Mouse (Mus musculus) CD4-positive, CD25-positive, alpha-beta regulatory T cell, adult 2 months (primary cell): Measurements from ENCODE around the gene Gfer.

Source experiments
- DNase-seq: peaks from one replicate; pipeline ENCODE4 v3.0.0-alpha.2; 2012; ENCODE audit warnings: low read depth, low spot score

Gfer gene

DNA sequence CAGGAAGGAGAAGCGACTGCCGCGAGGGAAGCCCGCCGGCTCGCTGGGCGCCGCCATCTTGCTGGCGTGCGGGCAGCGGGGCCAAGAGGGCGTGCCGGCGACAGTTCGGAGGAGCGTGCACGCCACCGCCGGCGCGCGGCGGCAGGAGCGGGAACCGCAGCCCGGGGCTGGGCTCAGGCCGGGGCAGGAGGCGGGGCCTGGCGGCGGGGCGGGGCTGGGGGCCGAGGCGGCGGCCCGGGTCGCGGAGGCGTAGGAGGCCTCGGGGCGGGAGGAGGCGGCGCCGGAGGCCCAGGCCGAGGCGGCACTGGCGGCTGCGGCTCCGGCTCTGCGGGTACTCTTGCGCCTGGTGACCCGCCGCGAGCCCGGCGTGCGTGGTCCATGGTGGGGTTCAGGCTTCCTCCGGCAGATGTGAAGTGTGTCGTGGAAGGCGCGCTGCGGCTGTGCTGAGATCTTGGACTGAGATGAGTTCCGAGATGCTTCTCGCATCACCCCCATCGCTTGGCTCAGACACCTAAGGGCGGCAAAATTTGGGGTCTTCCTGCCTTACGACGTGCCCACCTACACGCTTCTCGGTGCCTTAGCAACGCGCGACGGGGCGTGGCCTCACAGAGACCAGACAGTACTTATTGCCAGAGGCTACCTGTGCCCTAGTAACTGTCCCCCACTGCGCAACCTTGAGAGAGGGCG, at the start of gene Gfer, which contains the start of gene Noxo1:
Gene Gfer, minus strand, starts transcription at position 146 of the 687 bp plus-strand sequence.
Gene Noxo1, plus strand, starts transcription at position 224 of the 687 bp plus-strand sequence.
- DNase-seq: peak; percentile 93

DNA sequence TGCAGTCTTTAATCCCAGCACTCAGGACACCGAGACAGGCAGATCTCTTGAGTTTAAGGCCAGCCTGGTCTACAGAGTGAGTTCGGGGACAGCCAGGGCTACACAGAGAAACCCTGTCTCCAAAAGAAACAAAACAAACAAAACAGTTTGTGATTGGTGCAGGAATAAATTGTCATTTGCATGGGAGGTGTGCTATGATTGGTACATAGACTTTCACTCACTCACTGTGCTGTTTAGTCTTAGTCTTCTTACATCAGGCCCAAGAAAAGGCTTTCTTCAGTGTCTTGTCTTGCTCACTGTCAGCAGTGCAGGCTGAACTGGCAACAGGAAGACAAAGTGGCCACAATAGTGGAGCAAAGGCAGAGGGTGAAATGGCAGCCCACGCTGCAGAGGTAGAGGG, 48.4 kb upstream of the Gfer start:
- DNase-seq: no peak

DNA sequence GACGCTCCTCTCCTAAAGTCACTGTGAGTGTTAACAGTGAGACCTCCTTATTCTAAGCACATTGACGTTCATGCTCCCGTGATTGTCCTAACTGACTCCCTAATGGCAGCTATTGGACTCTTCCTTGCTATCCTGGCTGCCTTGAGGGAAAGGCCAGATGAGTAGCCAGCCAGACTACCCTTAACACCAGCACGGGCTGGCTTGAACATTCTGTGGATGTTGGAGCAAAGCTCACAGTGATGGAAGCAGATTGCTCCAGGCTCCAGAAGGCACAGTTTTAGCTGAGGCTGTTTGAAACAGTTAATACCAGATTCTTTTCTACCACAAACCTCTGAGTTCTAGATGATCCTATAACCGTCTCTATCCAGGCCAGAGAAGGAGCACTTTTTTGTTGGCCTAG, 47.9 kb upstream of the Gfer start:
- DNase-seq: no peak

DNA sequence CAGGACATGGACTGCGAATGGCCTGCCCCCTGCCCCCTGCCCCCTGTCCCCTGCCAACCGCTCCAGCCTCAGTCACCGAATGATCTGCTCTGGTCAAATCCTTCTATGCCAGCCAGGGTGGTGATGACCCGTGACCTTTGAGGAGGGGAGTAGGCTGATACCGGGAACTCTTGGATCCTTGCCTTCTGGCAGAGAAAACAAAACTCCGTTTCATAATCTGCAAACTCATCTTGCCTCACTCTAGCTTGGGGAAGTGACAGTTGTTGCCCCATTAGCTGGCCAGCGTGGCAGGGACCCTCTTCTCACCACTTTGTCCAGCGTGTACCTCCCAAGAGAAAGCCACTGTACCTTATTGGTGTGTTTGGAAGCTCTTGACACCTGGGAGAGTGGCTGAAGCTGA, 46.4 kb upstream of the Gfer start:
- no peak for DNase-seq

DNA sequence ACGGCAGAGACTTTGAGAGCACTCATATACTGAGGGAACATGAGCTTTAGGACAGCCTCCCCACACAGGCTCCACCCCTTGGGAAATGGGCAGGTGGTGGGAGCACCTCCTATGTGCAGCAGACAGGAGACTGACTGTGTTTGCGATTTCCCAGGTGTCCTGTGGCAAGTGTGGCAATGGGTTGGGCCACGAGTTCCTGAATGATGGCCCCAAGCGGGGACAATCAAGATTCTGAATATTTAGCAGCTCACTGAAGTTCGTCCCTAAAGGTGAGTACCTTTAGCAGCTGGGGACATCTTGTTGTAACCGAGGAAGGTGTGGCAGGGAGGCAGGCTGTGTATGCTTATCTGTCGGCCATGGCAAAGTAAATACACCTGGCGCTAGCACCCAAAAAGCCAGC, 44.0 kb upstream of the Gfer start:
- DNase-seq: no peak

DNA sequence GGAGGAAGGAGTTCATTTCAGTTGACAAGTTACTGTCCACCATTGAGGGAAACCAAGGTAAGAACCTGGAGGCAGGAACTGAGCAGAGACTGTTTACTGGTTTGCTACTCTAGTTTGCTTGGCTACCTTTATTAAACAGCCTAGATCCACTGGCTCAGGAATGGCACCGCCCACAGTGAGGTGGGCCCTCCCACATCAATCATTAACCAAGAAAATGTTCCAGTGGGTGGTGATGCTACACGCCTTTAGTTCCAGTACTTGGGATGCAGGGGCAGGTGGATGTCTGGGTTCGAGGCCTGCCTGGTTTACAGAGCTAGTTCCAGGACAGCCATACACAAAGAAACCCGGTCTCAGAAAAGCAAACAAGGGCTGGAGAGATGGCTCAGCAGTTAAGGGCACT, 42.3 kb upstream of the Gfer start:
- no peak for DNase-seq

DNA sequence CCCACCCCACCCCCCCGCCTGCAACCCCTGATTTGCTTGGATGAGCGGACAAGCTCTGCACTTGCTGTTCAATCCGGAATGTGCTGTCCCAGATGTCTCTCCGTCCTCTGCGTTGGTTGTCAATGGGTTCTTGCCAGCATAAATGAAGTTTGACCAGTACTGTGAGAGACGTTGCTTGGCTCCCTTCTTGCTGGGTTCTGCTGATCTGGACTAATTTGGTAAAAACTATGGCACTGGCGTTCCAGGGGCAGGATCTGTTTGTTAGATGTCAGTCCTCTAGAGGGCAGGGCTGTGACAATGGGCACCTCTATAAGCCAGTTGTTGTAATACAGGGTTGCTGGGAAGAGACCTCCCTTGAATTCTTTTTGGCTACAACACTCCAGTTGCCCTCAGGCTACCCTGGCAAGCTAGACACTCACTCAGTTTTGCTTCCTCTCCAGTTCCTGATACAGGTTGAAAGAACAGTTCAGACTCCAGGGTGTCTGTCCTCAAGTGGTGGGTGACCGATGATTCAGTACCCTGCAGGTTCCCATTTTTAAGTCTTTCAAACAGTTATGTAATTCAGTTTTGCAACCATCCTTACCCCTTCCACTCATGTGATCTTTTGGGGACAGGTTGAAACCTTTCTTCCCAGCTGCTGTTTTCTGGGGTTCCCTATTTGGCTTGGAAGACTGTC, 41.3 kb upstream of the Gfer start:
- DNase-seq: peak; percentile 35

DNA sequence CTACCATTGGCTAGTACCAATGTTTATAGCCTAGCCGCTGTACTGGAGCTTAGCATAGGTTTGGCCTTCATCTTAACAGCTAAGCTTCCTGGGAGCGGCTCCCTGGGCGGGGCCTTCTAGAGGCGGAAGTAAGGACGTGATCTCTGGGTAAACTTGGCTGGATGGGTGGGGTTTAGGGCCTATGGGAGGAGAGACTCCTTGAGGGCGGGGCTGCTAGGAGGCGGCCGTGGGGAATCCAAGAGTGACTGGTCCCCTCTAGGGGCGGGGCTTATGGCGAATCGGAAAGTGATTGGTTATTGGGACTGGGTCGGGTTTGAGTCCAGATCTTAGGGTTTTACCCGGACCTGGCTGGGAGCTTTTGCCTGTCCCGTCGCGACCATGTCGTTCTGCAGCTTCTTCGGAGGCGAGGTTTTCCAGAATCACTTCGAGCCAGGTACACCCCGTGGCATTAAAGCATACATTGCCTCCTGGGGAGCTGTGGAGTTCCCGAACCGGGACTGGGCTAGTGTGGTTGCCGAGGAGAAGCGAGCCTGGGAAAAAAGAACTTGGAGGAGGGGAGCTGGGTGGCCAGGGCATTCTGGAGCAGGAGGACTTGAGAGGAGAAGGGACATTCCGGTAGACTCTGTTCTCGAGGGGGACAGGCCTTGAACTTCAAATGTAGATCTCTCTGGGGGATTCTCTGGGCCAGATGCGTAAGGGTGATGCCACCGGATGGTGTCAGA, 40.5 kb upstream of the Gfer start, which contains the start of gene Msrb1:
Gene Msrb1, plus strand, starts transcription at position 313 of the 722 bp plus-strand sequence.
- DNase-seq: peak; percentile 96

DNA sequence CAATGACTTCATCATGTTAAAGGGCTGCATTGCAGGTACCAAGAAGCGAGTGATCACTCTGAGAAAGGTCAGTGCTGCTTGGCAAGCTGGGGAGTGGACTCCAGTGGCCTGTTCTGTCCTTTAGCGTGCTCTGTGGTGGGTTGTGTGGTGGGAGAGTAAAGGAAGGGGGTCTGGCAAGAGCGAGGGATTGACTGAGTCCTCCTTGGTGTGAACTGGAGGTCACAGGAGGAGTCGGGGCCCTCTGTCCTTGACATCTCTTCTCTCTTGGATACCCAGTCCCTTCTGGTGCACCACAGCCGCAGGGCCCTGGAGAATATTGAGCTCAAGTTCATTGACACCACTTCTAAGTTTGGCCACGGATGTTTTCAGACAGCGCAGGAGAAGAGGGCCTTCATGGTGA, 39.5 kb upstream of the Gfer start:
- no peak for DNase-seq

DNA sequence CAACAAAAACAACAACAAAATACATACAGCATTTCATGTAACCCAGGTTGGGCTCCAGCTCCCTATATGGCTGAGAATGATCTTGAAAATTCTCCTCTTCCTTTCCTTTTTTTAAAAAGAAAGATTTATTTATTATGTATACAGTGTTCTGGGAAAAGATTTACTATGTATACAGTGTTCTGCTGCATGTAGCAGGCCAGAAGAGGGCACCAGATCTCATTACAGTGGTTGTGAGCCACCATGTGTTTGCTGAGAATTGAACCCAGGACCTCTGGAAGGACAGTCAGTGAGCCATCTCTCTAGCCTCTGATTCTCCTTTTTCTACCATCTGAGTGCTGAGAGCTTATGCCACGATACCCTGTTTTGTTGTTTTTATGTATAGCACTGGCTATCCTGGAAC, 38.6 kb upstream of the Gfer start:
- DNase-seq: no peak

DNA sequence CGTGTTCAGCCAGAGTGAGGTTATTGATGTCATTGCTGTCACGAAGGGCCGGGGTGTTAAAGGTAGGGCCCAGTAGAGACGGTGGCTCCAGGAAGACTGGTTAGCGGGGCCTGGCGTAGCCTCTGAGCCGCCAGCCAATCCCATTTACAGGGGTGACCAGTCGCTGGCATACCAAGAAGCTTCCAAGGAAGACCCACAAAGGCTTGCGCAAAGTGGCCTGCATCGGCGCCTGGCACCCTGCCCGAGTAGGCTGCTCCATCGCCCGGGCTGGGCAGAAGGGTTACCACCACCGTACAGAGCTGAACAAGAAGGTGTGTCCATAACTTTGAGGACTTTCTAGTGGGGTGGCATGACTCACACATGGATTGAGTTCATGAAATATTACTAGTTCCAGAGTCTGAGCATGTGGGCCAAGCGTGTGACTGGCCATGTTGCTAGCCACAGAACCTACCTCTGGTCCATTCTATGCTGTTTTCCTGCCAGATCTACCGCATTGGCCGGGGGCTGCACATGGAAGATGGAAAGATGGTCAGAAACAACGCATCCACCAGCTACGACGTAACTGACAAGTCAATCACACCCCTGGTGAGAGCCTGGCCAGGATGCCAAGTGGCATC, 37.6 kb upstream of the Gfer start:
- no peak for DNase-seq

DNA sequence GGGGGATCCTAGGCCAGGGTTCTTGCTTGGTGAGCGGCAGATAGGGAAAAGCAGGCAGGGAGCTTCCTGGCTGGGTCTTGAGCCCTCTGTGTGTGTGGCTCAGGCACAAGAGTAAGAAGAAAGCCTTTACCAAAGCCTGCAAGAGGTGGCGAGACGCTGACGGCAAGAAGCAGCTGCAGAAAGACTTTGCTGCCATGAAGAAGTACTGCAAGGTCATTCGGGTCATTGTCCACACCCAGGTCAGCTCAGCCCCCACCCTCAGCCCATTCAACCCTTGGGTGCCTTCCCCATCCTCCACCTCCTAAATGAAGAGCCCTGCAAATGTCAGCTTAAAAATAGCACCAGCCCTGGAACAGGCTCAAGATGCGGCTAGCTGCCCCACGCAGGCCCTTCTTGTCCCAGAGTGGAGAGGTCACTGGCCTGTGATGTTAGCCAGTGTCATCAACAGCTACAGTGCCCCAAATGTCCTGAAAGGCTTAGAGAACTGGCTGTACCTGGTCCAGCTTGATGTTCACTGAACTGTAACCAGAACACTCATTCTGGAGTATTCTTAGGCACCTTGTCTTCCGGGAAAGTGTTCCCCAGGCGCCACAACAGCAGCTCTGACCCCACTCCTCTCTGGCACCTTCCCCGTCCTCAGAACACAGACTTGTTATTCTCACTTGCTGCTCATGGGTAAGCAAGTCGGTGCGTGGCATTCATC, 36.4 kb upstream of the Gfer start:
- DNase-seq: no peak

DNA sequence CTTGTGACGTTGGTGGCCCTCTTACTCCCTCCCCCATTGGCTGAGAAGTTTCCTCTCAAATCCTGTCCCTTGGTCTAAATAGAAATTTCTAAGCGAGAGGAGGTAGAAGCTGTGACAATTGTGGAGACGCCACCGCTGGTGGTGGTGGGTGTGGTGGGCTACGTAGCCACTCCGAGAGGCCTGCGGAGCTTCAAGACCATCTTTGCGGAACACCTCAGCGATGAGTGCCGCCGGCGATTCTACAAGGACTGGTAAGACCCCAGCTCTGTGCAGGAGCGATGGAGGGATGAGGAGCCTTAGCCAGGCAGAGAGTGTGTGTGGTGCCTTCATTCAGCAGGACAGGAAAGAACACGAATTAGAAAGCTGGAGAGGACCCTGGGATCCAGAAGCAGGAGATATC, 34.8 kb upstream of the Gfer start:
- DNase-seq: no peak

DNA sequence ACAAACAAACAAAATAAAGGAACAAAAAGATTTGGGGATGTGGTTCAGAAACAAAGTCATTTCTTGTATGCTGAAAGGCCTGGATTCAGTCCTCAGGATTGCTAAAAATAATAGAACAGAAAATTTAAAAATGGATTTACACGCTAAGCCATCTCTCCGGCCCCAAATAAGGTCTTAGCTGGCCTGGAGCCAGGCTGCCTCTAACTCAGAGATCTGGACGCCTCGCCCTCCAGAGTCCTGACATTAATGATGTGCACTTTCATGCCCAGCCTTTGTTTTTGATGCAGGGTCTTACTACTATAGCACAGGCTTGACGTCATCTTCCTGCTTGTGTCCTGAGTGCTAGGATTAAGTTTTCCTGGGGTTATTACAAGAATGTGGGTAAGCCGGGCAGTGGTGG, 33.1 kb upstream of the Gfer start:
- no peak for DNase-seq

DNA sequence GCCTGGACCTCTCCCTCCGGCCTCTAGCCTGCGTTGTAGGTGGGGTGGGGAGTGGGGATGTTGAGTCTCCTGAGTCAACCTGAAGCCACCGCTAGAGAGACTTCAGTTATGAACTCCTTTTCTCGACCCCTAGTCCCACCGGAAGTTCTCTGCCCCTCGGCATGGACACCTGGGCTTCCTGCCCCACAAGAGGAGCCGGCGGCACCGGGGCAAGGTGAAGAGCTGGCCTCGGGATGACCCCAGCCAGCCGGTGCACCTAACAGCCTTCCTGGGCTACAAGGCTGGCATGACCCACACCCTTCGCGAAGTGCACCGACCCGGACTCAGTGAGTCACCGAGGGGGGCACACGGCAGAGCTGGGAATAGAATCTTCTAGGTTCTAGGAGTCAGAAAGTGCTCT, 32.2 kb upstream of the Gfer start:
- no peak for DNase-seq

DNA sequence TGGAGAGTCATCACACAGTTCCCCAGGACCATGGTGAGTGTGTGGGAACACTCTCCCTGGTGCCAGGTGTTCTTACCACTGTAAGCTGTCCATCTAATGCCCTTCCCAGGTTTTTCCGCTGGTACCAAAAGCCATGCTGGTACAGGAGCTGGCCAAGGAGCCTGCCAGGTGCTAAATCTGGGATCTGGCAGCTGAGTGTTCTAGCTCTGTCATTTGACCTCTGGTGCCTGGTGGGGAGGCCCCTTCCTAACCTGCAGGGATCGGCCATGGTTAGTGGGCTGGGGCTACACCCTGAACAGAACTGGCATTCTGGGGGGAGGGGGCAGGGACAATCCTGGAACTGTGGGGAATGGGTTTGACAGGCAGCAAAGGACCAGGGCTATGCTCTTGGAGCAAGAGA, 31.7 kb upstream of the Gfer start, which contains the start of gene Rpl3l:
Gene Rpl3l, plus strand, starts transcription at position 203 of the 400 bp plus-strand sequence.
- no peak for DNase-seq

DNA sequence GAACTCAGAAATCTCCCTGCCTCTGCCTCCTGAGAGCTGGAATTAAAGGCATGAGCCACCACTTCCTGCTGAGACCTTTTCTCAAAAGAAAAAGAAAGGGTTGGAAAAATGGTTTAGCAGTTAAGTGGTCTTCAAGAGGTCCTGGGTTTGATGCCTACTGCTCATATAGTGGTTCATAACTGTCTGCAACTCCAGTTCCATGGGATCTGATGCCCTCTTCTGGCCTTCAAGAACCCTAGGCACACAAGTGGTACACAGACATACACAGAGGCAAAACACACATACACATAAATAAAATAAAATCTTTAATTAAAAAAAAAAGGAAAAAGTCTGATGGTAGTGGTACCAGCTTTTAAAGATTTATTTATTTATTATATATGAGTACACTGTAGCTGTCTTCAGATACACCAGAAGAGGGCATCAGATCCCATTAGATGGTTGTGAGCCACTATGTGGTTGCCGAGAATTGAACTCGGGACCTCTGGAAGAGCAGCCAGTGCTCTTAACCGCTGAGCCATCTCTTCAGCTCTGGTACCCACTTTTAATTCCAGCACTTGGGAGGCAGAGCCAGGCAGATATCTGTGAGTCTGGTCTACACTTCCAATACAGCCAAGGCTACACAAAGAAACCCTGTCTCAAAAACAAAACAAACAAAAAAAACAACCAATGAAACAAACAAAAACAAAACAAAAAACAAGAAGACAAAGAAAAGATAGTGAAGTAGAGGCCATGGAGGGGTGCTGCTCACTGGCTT, 29.9 kb upstream of the Gfer start:
- no peak for DNase-seq

DNA sequence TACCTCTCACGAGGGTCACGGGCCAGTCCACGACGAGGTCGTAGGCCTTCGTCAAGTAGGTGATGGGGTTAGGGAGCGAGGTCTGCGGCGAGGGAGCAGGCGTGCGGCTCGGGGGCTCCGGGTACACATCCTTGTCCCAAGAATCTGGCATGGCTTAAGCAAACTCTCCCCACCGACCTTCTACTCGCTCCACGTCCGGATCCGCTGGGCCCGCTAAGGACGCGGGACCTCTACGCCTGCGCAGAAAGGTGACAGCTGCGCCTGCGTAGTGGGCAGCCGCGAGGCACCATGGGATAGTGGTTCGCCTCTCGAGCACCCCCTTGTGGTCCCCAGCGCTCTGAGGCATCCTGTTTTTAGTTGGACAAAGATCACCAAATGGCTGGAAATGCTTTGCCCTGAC, 28.2 kb upstream of the Gfer start, which contains the start of gene Ndufb10:
Gene Ndufb10, minus strand, starts transcription at position 295 of the 400 bp plus-strand sequence.
- peak; percentile 98 for DNase-seq

DNA sequence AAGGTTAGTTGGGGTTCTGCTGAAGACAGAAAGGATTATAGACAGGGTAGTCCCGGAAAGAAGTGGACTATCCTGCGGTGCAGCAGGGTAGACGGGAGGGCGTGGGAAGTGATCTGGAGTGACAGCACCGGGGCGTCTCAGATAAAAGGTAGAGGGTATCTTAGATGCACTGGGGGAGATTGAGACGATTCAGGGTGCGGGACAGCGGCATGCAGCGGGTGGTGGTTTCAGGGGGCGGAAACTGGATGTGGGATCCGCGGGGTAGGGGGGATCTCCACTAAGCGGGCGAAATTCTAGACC, 27.9 kb upstream of the Gfer start:
- DNase-seq: peak; percentile 53

DNA sequence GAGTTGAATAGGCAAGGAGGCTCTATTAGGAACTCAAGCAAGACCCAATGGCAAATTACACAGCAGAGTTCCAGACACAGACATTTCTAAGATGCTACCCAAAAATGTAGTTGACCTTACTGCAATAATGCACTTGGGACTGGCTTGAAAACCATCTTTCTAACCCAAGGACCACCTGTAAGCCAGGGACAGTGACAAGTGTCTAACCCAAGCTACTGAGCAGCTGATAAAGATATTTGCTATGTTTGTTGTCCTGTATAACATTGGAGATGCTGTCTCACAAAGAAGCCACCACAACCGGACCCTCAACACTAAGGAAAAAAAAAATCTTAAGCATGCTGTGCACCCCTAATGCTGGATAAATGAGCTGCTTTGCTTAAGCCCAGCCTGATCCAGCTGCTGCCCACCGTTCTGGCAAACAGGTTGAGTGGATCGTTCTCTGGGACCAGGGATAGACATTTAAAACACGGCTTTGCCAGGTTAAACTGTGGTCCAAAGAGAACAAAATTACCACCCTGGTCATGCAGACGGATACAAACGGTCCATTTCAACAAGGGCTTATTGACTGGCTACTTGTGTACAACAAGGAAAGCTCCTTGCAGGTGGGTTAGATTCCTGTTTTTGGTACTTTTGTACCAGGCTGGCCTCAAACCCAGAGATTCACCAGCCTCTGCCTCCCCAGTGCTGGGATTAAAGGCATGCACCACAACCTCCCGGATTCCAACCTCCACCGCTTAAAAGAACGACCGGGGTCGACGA, 27.3 kb upstream of the Gfer start:
- no peak for DNase-seq
